Mouse (Mus musculus): ENCODE results near the gene Htr2c.

DNA sequence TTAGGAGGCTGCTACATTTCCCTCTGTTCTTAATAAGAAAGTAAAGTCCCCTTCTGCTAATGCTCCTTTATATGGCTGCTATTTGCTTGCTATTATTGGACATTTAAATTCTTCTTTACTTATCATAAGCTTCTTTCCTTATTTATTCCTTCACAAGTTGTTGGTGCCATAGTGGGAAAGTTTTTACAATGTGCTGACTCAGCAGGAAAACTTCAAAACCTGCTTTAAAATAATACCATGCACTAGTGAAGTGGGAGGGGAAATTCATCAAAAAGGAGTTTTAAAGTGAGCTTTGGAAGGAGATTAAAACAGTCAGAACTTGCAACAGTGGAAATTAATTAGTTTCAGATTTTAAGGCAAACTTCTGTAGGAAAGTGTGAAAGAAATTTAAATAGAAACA, 26.0 kb upstream of the Htr2c start:
- no peak for TF ChIP-seq CTCF (IDR thresholded peaks at IDR 0.05; ENCODE audit: low read depth)
- TF ChIP-seq EP300 (IDR thresholded peaks at IDR 0.05; ENCODE audit: low read depth), result no peak
